Mouse (Mus musculus): Measurements from ENCODE around the gene Smarcb1. TPM values are rescaled to one million over a fixed set of nuclear protein-coding genes. Genes with fewer than 3 reads are reported as not detected.

Gene Smarcb1
- polyA plus RNA-seq, 1 experiment: 82.1 TPM

GRCm38 (mm10) chr10:75856976-75857375, 64.4 kb downstream of the Smarcb1 start:
- no peak overlapping the region for H3K27ac ChIP-seq (ENCODE audit: insufficient read depth, low read length)

GRCm38 (mm10) chr10:75856155-75856907, 65.1 kb downstream of the Smarcb1 start:
- 89% methylated on average over 11 of the region's 11 CpGs for WGBS
- H3K4me3 ChIP-seq (replicated peaks; ENCODE audit: insufficient read depth, low read depth, low read length): no peak overlapping the region
- H3K4me1 ChIP-seq (ENCODE audit: control insufficient read depth, insufficient read depth, low read length): peaks cover 9% of the 10 kb centered on the region
- DNase-seq: no peak
- H3K27me3 ChIP-seq (ENCODE audit: control insufficient read depth, insufficient read depth, low read length): no peaks in the 10 kb centered on the region
- no peak for TF ChIP-seq POLR2A (IDR thresholded peaks at IDR 0.05; ENCODE audit: borderline replicate concordance, insufficient read depth, low read length)
- TF ChIP-seq CTCF (IDR thresholded peaks at IDR 0.05; ENCODE audit: borderline replicate concordance, insufficient read depth, low read depth, low read length): no peak
- no peak overlapping the region for H3K27ac ChIP-seq (ENCODE audit: insufficient read depth, low read length)

More at GRCm38 (mm10) chr10:75856976-75857375, 64.4 kb downstream of the Smarcb1 start:
- DNase-seq: no peak
- no peaks in the 10 kb centered on the region for H3K27me3 ChIP-seq (ENCODE audit: control insufficient read depth, insufficient read depth, low read length)
- WGBS: 79% methylated on average over 3 of the region's 3 CpGs
- H3K4me1 ChIP-seq (ENCODE audit: control insufficient read depth, insufficient read depth, low read length): peaks cover 9% of the 10 kb centered on the region
- TF ChIP-seq CTCF (IDR thresholded peaks at IDR 0.05; ENCODE audit: borderline replicate concordance, insufficient read depth, low read depth, low read length) (no peak), POLR2A (IDR thresholded peaks at IDR 0.05; ENCODE audit: borderline replicate concordance, insufficient read depth, low read length) (no peak)
- no peak overlapping the region for H3K4me3 ChIP-seq (replicated peaks; ENCODE audit: insufficient read depth, low read depth, low read length)

GRCm38 (mm10) chr10:75855416-75855981, 65.9 kb downstream of the Smarcb1 start:
- DNase-seq: no peak
- TF ChIP-seq CTCF (IDR thresholded peaks at IDR 0.05; ENCODE audit: borderline replicate concordance, insufficient read depth, low read depth, low read length) (no peak), POLR2A (IDR thresholded peaks at IDR 0.05; ENCODE audit: borderline replicate concordance, insufficient read depth, low read length) (no peak)
- WGBS: 89% methylated on average over 15 of the region's 15 CpGs
- Histone ChIP-seq H3K4me1 (ENCODE audit: control insufficient read depth, insufficient read depth, low read length) (peaks cover 6% of the 10 kb centered on the region; the same call in 1 of the 2 replicates), H3K27me3 (ENCODE audit: control insufficient read depth, insufficient read depth, low read length) (no peaks in the 10 kb centered on the region), H3K27ac (ENCODE audit: insufficient read depth, low read length) (no peak overlapping the region), H3K4me3 (replicated peaks; ENCODE audit: insufficient read depth, low read depth, low read length) (no peak overlapping the region)

- Histone ChIP-seq H3K27me3 (ENCODE audit: control insufficient read depth, insufficient read depth, low read length) (no peaks in the 10 kb centered on the region), H3K27ac (ENCODE audit: insufficient read depth, low read length) (no peak overlapping the region), H3K4me3 (replicated peaks; ENCODE audit: insufficient read depth, low read depth, low read length) (no peak overlapping the region), H3K4me1 (ENCODE audit: control insufficient read depth, insufficient read depth, low read length) (peaks cover 4% of the 10 kb centered on the region; the same call in 1 of the 2 replicates)
- 45% methylated on average over 6 of the region's 6 CpGs for WGBS
- DNase-seq: no peak
- TF ChIP-seq POLR2A (IDR thresholded peaks at IDR 0.05; ENCODE audit: borderline replicate concordance, insufficient read depth, low read length) (no peak), CTCF (IDR thresholded peaks at IDR 0.05; ENCODE audit: borderline replicate concordance, insufficient read depth, low read depth, low read length) (no peak)
These were observed 66.6 kb downstream of the Smarcb1 start for GRCm38 (mm10) chr10:75854791-75855190.

- Histone ChIP-seq H3K4me1 (ENCODE audit: control insufficient read depth, insufficient read depth, low read length) (peaks cover 4% of the 10 kb centered on the region; the same call in 1 of the 2 replicates), H3K4me3 (replicated peaks; ENCODE audit: insufficient read depth, low read depth, low read length) (no peak overlapping the region), H3K27me3 (ENCODE audit: control insufficient read depth, insufficient read depth, low read length) (no peaks in the 10 kb centered on the region), H3K27ac (ENCODE audit: insufficient read depth, low read length) (no peak overlapping the region)
- DNase-seq: no peak
- WGBS: 59% methylated on average over 5 of the region's 5 CpGs
- TF ChIP-seq CTCF (IDR thresholded peaks at IDR 0.05; ENCODE audit: borderline replicate concordance, insufficient read depth, low read depth, low read length): no peak
- TF ChIP-seq POLR2A (IDR thresholded peaks at IDR 0.05; ENCODE audit: borderline replicate concordance, insufficient read depth, low read length): no peak
These were observed 67.3 kb downstream of the Smarcb1 start for GRCm38 (mm10) chr10:75854096-75854495.

- TF ChIP-seq CTCF (IDR thresholded peaks at IDR 0.05; ENCODE audit: borderline replicate concordance, insufficient read depth, low read depth, low read length): peak; percentile 75
- TF ChIP-seq POLR2A (IDR thresholded peaks at IDR 0.05; ENCODE audit: borderline replicate concordance, insufficient read depth, low read length): no peak
- no peaks in the 10 kb centered on the region for H3K27me3 ChIP-seq (ENCODE audit: control insufficient read depth, insufficient read depth, low read length)
- DNase-seq: peak; percentile 85 to 88
- WGBS: 11% methylated on average over 10 of the region's 10 CpGs
- no peak overlapping the region for H3K4me3 ChIP-seq (replicated peaks; ENCODE audit: insufficient read depth, low read depth, low read length)
- H3K27ac ChIP-seq (ENCODE audit: insufficient read depth, low read length): no peak overlapping the region
- peaks cover 4% of the 10 kb centered on the region; the same call in 1 of the 2 replicates for H3K4me1 ChIP-seq (ENCODE audit: control insufficient read depth, insufficient read depth, low read length)
These were observed 68.0 kb downstream of the Smarcb1 start for GRCm38 (mm10) chr10:75853452-75853851.

GRCm38 (mm10) chr10:75852539-75853125, 68.8 kb downstream of the Smarcb1 start:
- H3K4me1 ChIP-seq (ENCODE audit: control insufficient read depth, insufficient read depth, low read length): peaks cover 2% of the 10 kb centered on the region; the same call in 1 of the 2 replicates
- TF ChIP-seq POLR2A (IDR thresholded peaks at IDR 0.05; ENCODE audit: borderline replicate concordance, insufficient read depth, low read length) (no peak), CTCF (IDR thresholded peaks at IDR 0.05; ENCODE audit: borderline replicate concordance, insufficient read depth, low read depth, low read length) (no peak)
- no peak overlapping the region for H3K27ac ChIP-seq (ENCODE audit: insufficient read depth, low read length)
- no peaks in the 10 kb centered on the region for H3K27me3 ChIP-seq (ENCODE audit: control insufficient read depth, insufficient read depth, low read length)
- DNase-seq: no peak
- H3K4me3 ChIP-seq (replicated peaks; ENCODE audit: insufficient read depth, low read depth, low read length): no peak overlapping the region
- WGBS: 97% methylated on average over 12 of the region's 12 CpGs

Measured in cerebellum, adult 2 months (tissue).